Mouse (Mus musculus): ENCODE results near the gene Ccdc34. TPM values are rescaled to one million over a fixed set of nuclear protein-coding genes. Genes with fewer than 3 reads are reported as not detected.

Gene Ccdc34
- polyA plus RNA-seq, 2 experiments, result 36.1 to 37.3 TPM

- 27% methylated on average over 12 of the region's 12 CpGs for WGBS
These were observed 21.2 kb upstream of the Ccdc34 start for GRCm38 (mm10) chr2:109996411-109996810.

GRCm38 (mm10) chr2:110004668-110005067 lies 12.9 kb upstream of the Ccdc34 start:
- Histone ChIP-seq H3K36me3 (ENCODE audit: control insufficient read depth, insufficient read depth, low read length) (peaks cover 59% of the 10 kb centered on the region), H3K9ac (ENCODE audit: low read depth, low read length, severe bottlenecking) (no peak overlapping the region), H3K4me1 (ENCODE audit: control insufficient read depth, insufficient read depth, low read length) (no peaks in the 10 kb centered on the region), H3K9me3 (ENCODE audit: control insufficient read depth, low read length) (no peaks in the 10 kb centered on the region), H3K4me3 (replicated peaks; ENCODE audit: low read length) (no peak overlapping the region), H3K4me2 (replicated peaks; ENCODE audit: low read depth, low read length, severe bottlenecking) (no peak overlapping the region), H3K27ac (replicated peaks; ENCODE audit: low read depth, low read length) (no peak overlapping the region), H3K27me3 (ENCODE audit: control insufficient read depth, insufficient read depth, low read length) (no peaks in the 10 kb centered on the region)
- WGBS, result 51% methylated on average over 1 of the region's 1 CpGs
- peak; percentile 26 for DNase-seq (ENCODE audit: low spot score)
- no peak for TF ChIP-seq POLR2A (IDR thresholded peaks at IDR 0.05; ENCODE audit: borderline replicate concordance, extremely low read depth, insufficient read depth, insufficient read length)
- no peak for ATAC-seq (ENCODE audit: low FRiP score, low read depth)

More at GRCm38 (mm10) chr2:109996411-109996810, 21.2 kb upstream of the Ccdc34 start:
- Histone ChIP-seq H3K4me1 (ENCODE audit: control insufficient read depth, insufficient read depth, low read length) (peaks cover 10% of the 10 kb centered on the region), H3K27ac (replicated peaks; ENCODE audit: low read depth, low read length) (no peak overlapping the region), H3K4me3 (replicated peaks; ENCODE audit: low read length) (no peak overlapping the region), H3K36me3 (ENCODE audit: control insufficient read depth, insufficient read depth, low read length) (peaks cover 13% of the 10 kb centered on the region), H3K9ac (ENCODE audit: low read depth, low read length, severe bottlenecking) (no peak overlapping the region), H3K27me3 (ENCODE audit: control insufficient read depth, insufficient read depth, low read length) (no peaks in the 10 kb centered on the region), H3K4me2 (replicated peaks; ENCODE audit: low read depth, low read length, severe bottlenecking) (no peak overlapping the region), H3K9me3 (ENCODE audit: control insufficient read depth, low read length) (no peaks in the 10 kb centered on the region)
- no peak for DNase-seq (ENCODE audit: low spot score)
- TF ChIP-seq POLR2A (IDR thresholded peaks at IDR 0.05; ENCODE audit: borderline replicate concordance, extremely low read depth, insufficient read depth, insufficient read length), result no peak
- ATAC-seq (ENCODE audit: low FRiP score, low read depth), result no peak

- Histone ChIP-seq H3K27me3 (ENCODE audit: control insufficient read depth, insufficient read depth, low read length) (no peaks in the 10 kb centered on the region), H3K36me3 (ENCODE audit: control insufficient read depth, insufficient read depth, low read length) (peaks cover 54% of the 10 kb centered on the region), H3K9ac (ENCODE audit: low read depth, low read length, severe bottlenecking) (no peak overlapping the region), H3K4me1 (ENCODE audit: control insufficient read depth, insufficient read depth, low read length) (no peaks in the 10 kb centered on the region), H3K27ac (replicated peaks; ENCODE audit: low read depth, low read length) (no peak overlapping the region), H3K4me3 (replicated peaks; ENCODE audit: low read length) (no peak overlapping the region), H3K4me2 (replicated peaks; ENCODE audit: low read depth, low read length, severe bottlenecking) (no peak overlapping the region), H3K9me3 (ENCODE audit: control insufficient read depth, low read length) (no peaks in the 10 kb centered on the region)
- WGBS, result 79% methylated on average over 3 of the region's 3 CpGs
- DNase-seq (ENCODE audit: low spot score) (no peak), ATAC-seq (ENCODE audit: low FRiP score, low read depth) (no peak)
- TF ChIP-seq POLR2A (IDR thresholded peaks at IDR 0.05; ENCODE audit: borderline replicate concordance, extremely low read depth, insufficient read depth, insufficient read length), result no peak
These were observed 12.5 kb upstream of the Ccdc34 start for GRCm38 (mm10) chr2:110005164-110005563.

- 87% methylated on average over 3 of the region's 3 CpGs for WGBS
- no peak for TF ChIP-seq POLR2A (IDR thresholded peaks at IDR 0.05; ENCODE audit: borderline replicate concordance, extremely low read depth, insufficient read depth, insufficient read length)
- Histone ChIP-seq H3K36me3 (ENCODE audit: control insufficient read depth, insufficient read depth, low read length) (peaks cover 54% of the 10 kb centered on the region), H3K4me3 (replicated peaks; ENCODE audit: low read length) (no peak overlapping the region), H3K9ac (ENCODE audit: low read depth, low read length, severe bottlenecking) (no peak overlapping the region), H3K9me3 (ENCODE audit: control insufficient read depth, low read length) (no peaks in the 10 kb centered on the region), H3K27ac (replicated peaks; ENCODE audit: low read depth, low read length) (no peak overlapping the region), H3K27me3 (ENCODE audit: control insufficient read depth, insufficient read depth, low read length) (no peaks in the 10 kb centered on the region), H3K4me2 (replicated peaks; ENCODE audit: low read depth, low read length, severe bottlenecking) (no peak overlapping the region), H3K4me1 (ENCODE audit: control insufficient read depth, insufficient read depth, low read length) (no peaks in the 10 kb centered on the region)
- DNase-seq (ENCODE audit: low spot score), result no peak
- no peak for ATAC-seq (ENCODE audit: low FRiP score, low read depth)
These were observed 11.9 kb upstream of the Ccdc34 start for GRCm38 (mm10) chr2:110005596-110006239.

GRCm38 (mm10) chr2:110007423-110008267 lies 10.0 kb upstream of the Ccdc34 start:
- Histone ChIP-seq H3K9me3 (ENCODE audit: control insufficient read depth, low read length) (no peaks in the 10 kb centered on the region), H3K4me1 (ENCODE audit: control insufficient read depth, insufficient read depth, low read length) (no peaks in the 10 kb centered on the region), H3K27ac (replicated peaks; ENCODE audit: low read depth, low read length) (no peak overlapping the region), H3K27me3 (ENCODE audit: control insufficient read depth, insufficient read depth, low read length) (no peaks in the 10 kb centered on the region), H3K4me2 (replicated peaks; ENCODE audit: low read depth, low read length, severe bottlenecking) (no peak overlapping the region), H3K36me3 (ENCODE audit: control insufficient read depth, insufficient read depth, low read length) (peaks cover 56% of the 10 kb centered on the region), H3K9ac (ENCODE audit: low read depth, low read length, severe bottlenecking) (no peak overlapping the region), H3K4me3 (replicated peaks; ENCODE audit: low read length) (no peak overlapping the region)
- WGBS, result 91% methylated on average over 10 of the region's 10 CpGs
- ATAC-seq (ENCODE audit: low FRiP score, low read depth) (no peak), DNase-seq (ENCODE audit: low spot score) (peak; percentile 17)
- no peak for TF ChIP-seq POLR2A (IDR thresholded peaks at IDR 0.05; ENCODE audit: borderline replicate concordance, extremely low read depth, insufficient read depth, insufficient read length)
